In the genomic region with DNA sequence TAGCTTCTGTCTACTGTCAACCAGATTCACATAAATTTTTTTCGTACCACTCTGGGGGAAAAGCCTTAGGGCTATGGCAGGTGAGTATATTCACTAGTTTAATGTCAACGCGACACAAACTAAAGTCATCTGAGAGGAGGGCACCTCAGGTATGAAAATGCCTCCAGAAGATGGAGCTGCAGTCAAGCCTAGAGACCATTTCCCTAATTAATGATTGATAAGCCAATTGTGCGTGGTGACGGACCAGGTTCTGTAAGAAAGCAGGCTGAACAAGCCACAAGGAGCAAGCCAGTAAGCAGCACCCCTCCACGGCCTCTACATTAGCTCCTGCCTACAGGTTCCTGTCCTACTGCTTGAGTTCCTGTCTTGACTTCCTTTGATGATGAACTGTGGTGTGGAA, we compare ENCODE assay signal across 30 mouse cellular contexts. TPM values are rescaled to one million over a fixed set of nuclear protein-coding genes. Genes with fewer than 3 reads are reported as not detected.
"Had no signal": no experiment of that assay in that cellular context is flagged by ENCODE, and none has a peak within 500 bp of the region (broad histone marks: within the 10 kb centered on the region; RNA-seq: fewer than 3 reads in every experiment).

No protein-coding gene starts in this region.

- ATAC-seq: inflammation-experienced regulatory T-cells, adult 6 months had no signal

- H3K4me3 ChIP-seq: kidney, embryonic 15.5 days; layer of hippocampus, adult 2 months; limb, embryonic 10.5 days; limb, embryonic 13.5 days; liver, embryonic 15.5 days had no signal

- H3K27ac ChIP-seq: kidney, embryonic 15.5 days; layer of hippocampus, adult 2 months; limb, embryonic 10.5 days; limb, embryonic 13.5 days; liver, embryonic 15.5 days had no signal

- H3K9ac ChIP-seq: kidney, embryonic 15.5 days; limb, embryonic 13.5 days; liver, embryonic 15.5 days had no signal

- H3K9me3 ChIP-seq: kidney, embryonic 15.5 days; limb, embryonic 10.5 days; limb, embryonic 13.5 days; liver, embryonic 15.5 days had no signal

- H3K4me2 ChIP-seq: kidney, embryonic 15.5 days; limb, embryonic 13.5 days; liver, embryonic 15.5 days; midbrain, embryonic 11.5 days had no signal

- DNase-seq: kidney, adult 18-20 months; layer of hippocampus, adult 9-11 months; liver; lung, adult 2 months; lung, postnatal 14 days; lung, postnatal 4 days; midbrain, embryonic 14.5 days; thymus, adult 18-20 months; thymus, postnatal 36 days had no signal

- H3K36me3 ChIP-seq: kidney, embryonic 15.5 days; limb, embryonic 10.5 days; limb, embryonic 13.5 days; liver, embryonic 15.5 days had no signal

RNA-seq across cellular contexts. Expression of gene Etnk2, which starts 2.4 kb away (rescaled TPM):
- total RNA-seq: megakaryocyte progenitor cell, adult 5-6 weeks; megakaryocyte-erythroid progenitor cell, adult 5-6 weeks had no signal
- polyA plus RNA-seq: inflammation-experienced regulatory T-cells, adult 6 months had no signal

RNA-seq across cellular contexts. Expression of gene Ren1, which starts 10.7 kb away (rescaled TPM):
- total RNA-seq: layer of hippocampus, adult 2 months; layer of hippocampus, postnatal 25 days; left cerebral cortex, adult 18-20 months; left cerebral cortex, postnatal 25 days; megakaryocyte progenitor cell, adult 5-6 weeks; megakaryocyte-erythroid progenitor cell, adult 5-6 weeks; midbrain, postnatal 0 days had no signal
- polyA plus RNA-seq: inflammation-experienced regulatory T-cells, adult 6 months; limb, embryonic 10.5 days; midbrain, embryonic 11.5 days; midbrain, embryonic 14.5 days; midbrain, postnatal 0 days; neural tube, embryonic 11.5 days; spleen, adult 2 months had no signal

RNA-seq across cellular contexts. Expression of gene Kiss1, which starts 39.3 kb away (rescaled TPM):
- total RNA-seq: layer of hippocampus, adult 2 months; layer of hippocampus, postnatal 25 days; left cerebral cortex, adult 18-20 months; megakaryocyte progenitor cell, adult 5-6 weeks; megakaryocyte-erythroid progenitor cell, adult 5-6 weeks; midbrain, postnatal 0 days had no signal
- polyA plus RNA-seq: inflammation-experienced regulatory T-cells, adult 6 months; kidney, embryonic 15.5 days; large intestine, adult 2 months; limb, embryonic 10.5 days; limb, embryonic 13.5 days; liver, embryonic 15.5 days; midbrain, embryonic 11.5 days; midbrain, embryonic 14.5 days; neural tube, embryonic 11.5 days; neural tube, embryonic 14.5 days; small intestine, adult 2 months; spleen, adult 2 months; stomach, embryonic 16.5 days; urinary bladder, adult 2 months had no signal

RNA-seq across cellular contexts. Expression of gene Golt1a, which starts 51.4 kb away (rescaled TPM):
- total RNA-seq: layer of hippocampus, adult 2 months; layer of hippocampus, postnatal 25 days; megakaryocyte progenitor cell, adult 5-6 weeks; megakaryocyte-erythroid progenitor cell, adult 5-6 weeks; midbrain, postnatal 0 days had no signal
- polyA plus RNA-seq: inflammation-experienced regulatory T-cells, adult 6 months; limb, embryonic 10.5 days; limb, embryonic 13.5 days; midbrain, embryonic 11.5 days; midbrain, embryonic 14.5 days; midbrain, postnatal 0 days; neural tube, embryonic 11.5 days; neural tube, embryonic 14.5 days; spleen, adult 2 months; testis, adult 2 months had no signal
